Mouse (Mus musculus): ENCODE results near the gene Chrm3. TPM values are rescaled to one million over a fixed set of nuclear protein-coding genes. Genes with fewer than 3 reads are reported as not detected.

Chrm3 gene
- polyA plus RNA-seq, 2 experiments = 0.98 to 1.8 TPM

GRCm38 (mm10) chr13:10182756-10183155 is 177.9 kb downstream of the Chrm3 start:
- no peaks in the 10 kb centered on the region for H3K9me3 ChIP-seq (ENCODE audit: control insufficient read depth, low read length)
- no peaks in the 10 kb centered on the region for H3K36me3 ChIP-seq (ENCODE audit: control insufficient read depth, insufficient read depth, low read length)
- no peak overlapping the region for H3K4me2 ChIP-seq (replicated peaks; ENCODE audit: low read depth, low read length, severe bottlenecking)
- 83% methylated on average over 2 of the region's 2 CpGs for WGBS
- H3K27me3 ChIP-seq (ENCODE audit: control insufficient read depth, insufficient read depth, low read length) = no peaks in the 10 kb centered on the region
- DNase-seq (ENCODE audit: low spot score) (no peak), ATAC-seq (ENCODE audit: low FRiP score, low read depth) (no peak)
- TF ChIP-seq POLR2A (IDR thresholded peaks at IDR 0.05; ENCODE audit: borderline replicate concordance, extremely low read depth, insufficient read depth, insufficient read length) = no peak
- no peak overlapping the region for H3K4me3 ChIP-seq (replicated peaks; ENCODE audit: low read length)
- H3K9ac ChIP-seq (ENCODE audit: low read depth, low read length, severe bottlenecking) = no peak overlapping the region
- H3K4me1 ChIP-seq (ENCODE audit: control insufficient read depth, insufficient read depth, low read length) = no peaks in the 10 kb centered on the region
- no peak overlapping the region for H3K27ac ChIP-seq (replicated peaks; ENCODE audit: low read depth, low read length)

- Histone ChIP-seq H3K4me1 (ENCODE audit: control insufficient read depth, insufficient read depth, low read length) (no peaks in the 10 kb centered on the region), H3K27me3 (ENCODE audit: control insufficient read depth, insufficient read depth, low read length) (no peaks in the 10 kb centered on the region), H3K9ac (ENCODE audit: low read depth, low read length, severe bottlenecking) (no peak overlapping the region), H3K4me2 (replicated peaks; ENCODE audit: low read depth, low read length, severe bottlenecking) (no peak overlapping the region), H3K9me3 (ENCODE audit: control insufficient read depth, low read length) (no peaks in the 10 kb centered on the region), H3K36me3 (ENCODE audit: control insufficient read depth, insufficient read depth, low read length) (no peaks in the 10 kb centered on the region), H3K27ac (replicated peaks; ENCODE audit: low read depth, low read length) (no peak overlapping the region), H3K4me3 (replicated peaks; ENCODE audit: low read length) (no peak overlapping the region)
- no peak for ATAC-seq (ENCODE audit: low FRiP score, low read depth)
- WGBS = 89% methylated on average over 2 of the region's 2 CpGs
- TF ChIP-seq POLR2A (IDR thresholded peaks at IDR 0.05; ENCODE audit: borderline replicate concordance, extremely low read depth, insufficient read depth, insufficient read length) = no peak
- DNase-seq (ENCODE audit: low spot score) = no peak
Observed at GRCm38 (mm10) chr13:10170529-10170928, 190.1 kb downstream of the Chrm3 start.

GRCm38 (mm10) chr13:10163354-10163753 is 197.3 kb downstream of the Chrm3 start:
- H3K27ac ChIP-seq (replicated peaks; ENCODE audit: low read depth, low read length) = no peak overlapping the region
- no peak for TF ChIP-seq POLR2A (IDR thresholded peaks at IDR 0.05; ENCODE audit: borderline replicate concordance, extremely low read depth, insufficient read depth, insufficient read length)
- H3K36me3 ChIP-seq (ENCODE audit: control insufficient read depth, insufficient read depth, low read length) = no peaks in the 10 kb centered on the region
- no peak overlapping the region for H3K9ac ChIP-seq (ENCODE audit: low read depth, low read length, severe bottlenecking)
- H3K4me2 ChIP-seq (replicated peaks; ENCODE audit: low read depth, low read length, severe bottlenecking) = no peak overlapping the region
- H3K27me3 ChIP-seq (ENCODE audit: control insufficient read depth, insufficient read depth, low read length) = no peaks in the 10 kb centered on the region
- DNase-seq (ENCODE audit: low spot score) (no peak), ATAC-seq (ENCODE audit: low FRiP score, low read depth) (no peak)
- no peaks in the 10 kb centered on the region for H3K4me1 ChIP-seq (ENCODE audit: control insufficient read depth, insufficient read depth, low read length)
- no peaks in the 10 kb centered on the region for H3K9me3 ChIP-seq (ENCODE audit: control insufficient read depth, low read length)
- no peak overlapping the region for H3K4me3 ChIP-seq (replicated peaks; ENCODE audit: low read length)

GRCm38 (mm10) chr13:10157496-10157895 is 203.2 kb downstream of the Chrm3 start:
- H3K9ac ChIP-seq (ENCODE audit: low read depth, low read length, severe bottlenecking) = no peak overlapping the region
- no peak for TF ChIP-seq POLR2A (IDR thresholded peaks at IDR 0.05; ENCODE audit: borderline replicate concordance, extremely low read depth, insufficient read depth, insufficient read length)
- no peaks in the 10 kb centered on the region for H3K9me3 ChIP-seq (ENCODE audit: control insufficient read depth, low read length)
- H3K27ac ChIP-seq (replicated peaks; ENCODE audit: low read depth, low read length) = no peak overlapping the region
- ATAC-seq (ENCODE audit: low FRiP score, low read depth) (no peak), DNase-seq (ENCODE audit: low spot score) (no peak)
- 83% methylated on average over 3 of the region's 3 CpGs for WGBS
- no peak overlapping the region for H3K4me2 ChIP-seq (replicated peaks; ENCODE audit: low read depth, low read length, severe bottlenecking)
- no peak overlapping the region for H3K4me3 ChIP-seq (replicated peaks; ENCODE audit: low read length)
- no peaks in the 10 kb centered on the region for H3K36me3 ChIP-seq (ENCODE audit: control insufficient read depth, insufficient read depth, low read length)
- no peaks in the 10 kb centered on the region for H3K4me1 ChIP-seq (ENCODE audit: control insufficient read depth, insufficient read depth, low read length)
- no peaks in the 10 kb centered on the region for H3K27me3 ChIP-seq (ENCODE audit: control insufficient read depth, insufficient read depth, low read length)

- ATAC-seq (ENCODE audit: low FRiP score, low read depth) = no peak
- WGBS = 72% methylated on average over 4 of the region's 4 CpGs
- no peak overlapping the region for H3K9ac ChIP-seq (ENCODE audit: low read depth, low read length, severe bottlenecking)
- no peaks in the 10 kb centered on the region for H3K27me3 ChIP-seq (ENCODE audit: control insufficient read depth, insufficient read depth, low read length)
- no peak overlapping the region for H3K4me2 ChIP-seq (replicated peaks; ENCODE audit: low read depth, low read length, severe bottlenecking)
- no peaks in the 10 kb centered on the region for H3K4me1 ChIP-seq (ENCODE audit: control insufficient read depth, insufficient read depth, low read length)
- H3K27ac ChIP-seq (replicated peaks; ENCODE audit: low read depth, low read length) = no peak overlapping the region
- no peaks in the 10 kb centered on the region for H3K9me3 ChIP-seq (ENCODE audit: control insufficient read depth, low read length)
- H3K4me3 ChIP-seq (replicated peaks; ENCODE audit: low read length) = no peak overlapping the region
- DNase-seq (ENCODE audit: low spot score) = no peak
- no peak for TF ChIP-seq POLR2A (IDR thresholded peaks at IDR 0.05; ENCODE audit: borderline replicate concordance, extremely low read depth, insufficient read depth, insufficient read length)
- no peaks in the 10 kb centered on the region for H3K36me3 ChIP-seq (ENCODE audit: control insufficient read depth, insufficient read depth, low read length)
Observed at GRCm38 (mm10) chr13:10140573-10140972, 220.1 kb downstream of the Chrm3 start.

GRCm38 (mm10) chr13:10138878-10139277 is 221.8 kb downstream of the Chrm3 start:
- Histone ChIP-seq H3K36me3 (ENCODE audit: control insufficient read depth, insufficient read depth, low read length) (no peaks in the 10 kb centered on the region), H3K4me2 (replicated peaks; ENCODE audit: low read depth, low read length, severe bottlenecking) (no peak overlapping the region), H3K27ac (replicated peaks; ENCODE audit: low read depth, low read length) (no peak overlapping the region), H3K4me1 (ENCODE audit: control insufficient read depth, insufficient read depth, low read length) (no peaks in the 10 kb centered on the region), H3K9ac (ENCODE audit: low read depth, low read length, severe bottlenecking) (no peak overlapping the region), H3K9me3 (ENCODE audit: control insufficient read depth, low read length) (no peaks in the 10 kb centered on the region), H3K4me3 (replicated peaks; ENCODE audit: low read length) (no peak overlapping the region), H3K27me3 (ENCODE audit: control insufficient read depth, insufficient read depth, low read length) (no peaks in the 10 kb centered on the region)
- DNase-seq (ENCODE audit: low spot score) (no peak), ATAC-seq (ENCODE audit: low FRiP score, low read depth) (no peak)
- no peak for TF ChIP-seq POLR2A (IDR thresholded peaks at IDR 0.05; ENCODE audit: borderline replicate concordance, extremely low read depth, insufficient read depth, insufficient read length)
- 88% methylated on average over 4 of the region's 4 CpGs for WGBS
